Mouse (Mus musculus) olfactory bulb, adult 2 months (tissue): ENCODE data around the gene Cd200. TPM values are rescaled to one million over a fixed set of nuclear protein-coding genes. Genes with fewer than 3 reads are reported as not detected.

Experiments
- H3K27ac ChIP-seq: fragments of 200-500 bp; 2 replicates; pipeline ENCODE4 v1.5.1; 2012; ENCODE audit warnings: low read depth, low read length; ENCODE audit not compliant: insufficient read depth
- H3K4me1 ChIP-seq: fragments of 200-500 bp; 2 replicates; pipeline ENCODE4 v1.6.1; 2012; ENCODE audit warnings: low read length; ENCODE audit not compliant: control insufficient read depth, insufficient read depth
- H3K4me3 ChIP-seq: fragments of 200-500 bp; 2 replicates; pipeline ENCODE4 v1.5.1; 2012; ENCODE audit warnings: mild to moderate bottlenecking, low read depth, low read length, moderate library complexity; ENCODE audit not compliant: insufficient read depth
- CTCF ChIP-seq: fragments of 200-500 bp; IDR thresholded peaks from 2 replicates; pipeline ENCODE4 v1.5.1; 2012; ENCODE audit warnings: low read depth, mild to moderate bottlenecking, low read length, moderate library complexity; ENCODE audit not compliant: insufficient read depth
- POLR2A ChIP-seq: fragments of 200-500 bp; IDR thresholded peaks from 2 replicates; pipeline ENCODE4 v1.6.1; 2012; ENCODE audit warnings: mild to moderate bottlenecking, low read depth, low read length, moderate library complexity; ENCODE audit not compliant: insufficient read depth
- WGBS: fragments of 180-500 bp; shearing (Covaris S2); methylation state at CpG from one replicate; pipeline ENCODE4 v1.1.7; 2018; 5-methylcytosine and 5-hydroxymethylcytosine counted together
- polyA plus RNA-seq: library from polyadenylated mRNA; stranded (reverse); fragments of >200 nt; gene quantifications from 2 replicates; pipeline ENCODE4 v1.2.4, GENCODE M21; 2012; ENCODE audit warnings: low replicate concordance; ENCODE audit not compliant: missing spikeins, insufficient read depth, insufficient read length

Gene Cd200
- polyA plus RNA-seq, 1 experiment = not detected

- no peak for TF ChIP-seq CTCF
- TF ChIP-seq POLR2A = no peak
- Histone ChIP-seq H3K4me3 (no peak overlapping the region), H3K4me1 (peaks cover 4% of the 10 kb centered on the region; the same call in 1 of the 2 replicates), H3K27ac (no peak overlapping the region)
- 53% methylated on average over 8 of the region's 8 CpGs for WGBS
These were observed 76.3 kb downstream of the Cd200 start for GRCm38 (mm10) chr16:45332591-45332990.

Other genes starting within 250 kb of the Cd200 start
- gene Btla, start 184.7 kb downstream of the Cd200 start, polyA plus RNA-seq = not detected in 2 replicates
- not detected in 2 replicates for gene Gm609, start 83.9 kb upstream of the Cd200 start, polyA plus RNA-seq
- not detected in 2 replicates for gene Gm17783, start 123.0 kb upstream of the Cd200 start, polyA plus RNA-seq
- gene Slc9c1, start 126.3 kb upstream of the Cd200 start, polyA plus RNA-seq = not detected in 2 replicates
- gene Gcsam, start 201.3 kb upstream of the Cd200 start, polyA plus RNA-seq = not detected in 2 replicates
- gene BC016579, start 245.0 kb upstream of the Cd200 start, polyA plus RNA-seq = not detected in 2 replicates